ENCODE assay signal across 8 mouse cellular contexts in the genomic region with DNA sequence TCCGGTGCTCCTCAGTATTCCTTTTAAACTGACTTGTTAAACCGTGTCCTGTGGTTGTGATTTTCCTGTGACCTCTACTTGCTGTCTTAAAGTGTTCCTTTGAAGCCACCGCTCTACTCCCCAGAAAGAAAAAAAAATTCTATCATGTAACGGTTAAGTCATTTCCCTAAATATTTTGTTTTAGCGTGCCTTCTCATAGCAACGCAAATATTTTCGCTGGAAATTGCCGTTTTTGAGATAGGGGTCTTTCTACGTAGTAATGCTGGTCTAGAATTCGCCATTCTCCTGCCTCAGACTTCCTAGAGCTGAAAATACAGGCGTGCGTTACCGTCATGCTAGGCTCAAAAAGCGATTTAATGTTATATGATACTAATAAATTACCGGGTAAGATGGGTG. TPM values are rescaled to one million over a fixed set of nuclear protein-coding genes. Genes with fewer than 3 reads are reported as not detected.
A peak's percentile ranks its signal among the peaks of the same experiment; 100 is the strongest.
DNase-seq lines count a peak whose midpoint lies in the region; ATAC-seq and TF ChIP-seq lines count a peak whose summit lies in the region.

No protein-coding gene starts in this region.

- peak; percentile 9 for ATAC-seq in hindbrain, embryonic 16.5 days
- peak; percentile 4 for ATAC-seq in midbrain, postnatal 0 days (ENCODE audit: low FRiP score)

- H3K4me1 ChIP-seq in embryonic facial prominence, embryonic 10.5 days, result peaks cover 9% of the 10 kb centered on the region
- peaks cover 7% of the 10 kb centered on the region for H3K4me1 ChIP-seq in hindbrain, embryonic 16.5 days (ENCODE audit: control insufficient read depth, insufficient read depth, low read depth, low read length)
- H3K4me1 ChIP-seq in midbrain, postnatal 0 days (ENCODE audit: insufficient read depth, low read length), result no peaks in the 10 kb centered on the region; the same call in 1 of the 2 replicates

- no peaks in the 10 kb centered on the region for H3K36me3 ChIP-seq in embryonic facial prominence, embryonic 10.5 days (replicated peaks)
- H3K36me3 ChIP-seq in hindbrain, embryonic 16.5 days (ENCODE audit: control insufficient read depth, insufficient read depth, low read length), result no peaks in the 10 kb centered on the region
- no peaks in the 10 kb centered on the region for H3K36me3 ChIP-seq in midbrain, postnatal 0 days (ENCODE audit: insufficient read depth, low read length)

- TF ChIP-seq CTCF in left cerebral cortex, adult 2 months (IDR thresholded peaks at IDR 0.05), result no peak
- no peak for TF ChIP-seq CTCF in midbrain, postnatal 0 days (IDR thresholded peaks at IDR 0.05)

- H3K4me3 ChIP-seq in left cerebral cortex, adult 2 months, result peak overlapping the region; percentile 86
- H3K4me3 ChIP-seq in embryonic facial prominence, embryonic 10.5 days, result peak overlapping the region; percentile 93
- H3K4me3 ChIP-seq in hindbrain, embryonic 16.5 days (ENCODE audit: low read length), result peak overlapping the region; percentile 93
- peak overlapping the region; percentile 81 for H3K4me3 ChIP-seq in midbrain, postnatal 0 days (ENCODE audit: low read depth, low read length)

- 5% methylated on average over 15 of the region's 15 CpGs for WGBS in embryonic facial prominence, embryonic 10.5 days
- 6% methylated on average over 15 of the region's 15 CpGs for WGBS in hindbrain, embryonic 16.5 days
- 5% methylated on average over 15 of the region's 15 CpGs for WGBS in midbrain, postnatal 0 days

- H3K27me3 ChIP-seq in embryonic facial prominence, embryonic 10.5 days (replicated peaks; ENCODE audit: low read depth, poor library complexity, severe bottlenecking), result no peaks in the 10 kb centered on the region
- no peaks in the 10 kb centered on the region for H3K27me3 ChIP-seq in hindbrain, embryonic 16.5 days (replicated peaks; ENCODE audit: control insufficient read depth, insufficient read depth, low read length)
- H3K27me3 ChIP-seq in midbrain, postnatal 0 days (ENCODE audit: insufficient read depth, low read length), result no peaks in the 10 kb centered on the region

- intact Hi-C loops in left cerebral cortex, adult 2 months (cut with DNase I), result loop anchor here (2.0 kb wide), 1 partner anchor 88 kb away; the partner anchor contains the start of genes Ccdc58 and Fam162a
- intact Hi-C loops in left cerebral cortex, postnatal 10 days (cut with DNase I), result no loop called here

- H3K27ac ChIP-seq in left cerebral cortex, adult 2 months, result peak overlapping the region; percentile 96
- H3K27ac ChIP-seq in embryonic facial prominence, embryonic 10.5 days (replicated peaks), result peak overlapping the region; percentile 98
- peak overlapping the region; percentile 99 for H3K27ac ChIP-seq in hindbrain, embryonic 16.5 days (ENCODE audit: low read depth, low read length)
- peak overlapping the region; percentile 97 for H3K27ac ChIP-seq in midbrain, postnatal 0 days (ENCODE audit: low read depth, low read length)

- H3K9me3 ChIP-seq in embryonic facial prominence, embryonic 10.5 days, result 0 out of 2 replicates have a peak, but pooled peaks cover 3% of the 10 kb centered on the region
- H3K9me3 ChIP-seq in hindbrain, embryonic 16.5 days (ENCODE audit: control insufficient read depth, low read length), result no peaks in the 10 kb centered on the region
- no peaks in the 10 kb centered on the region for H3K9me3 ChIP-seq in midbrain, postnatal 0 days (ENCODE audit: low read length)

- peak overlapping the region; percentile 94 for H3K9ac ChIP-seq in hindbrain, embryonic 16.5 days (ENCODE audit: low read depth, low read length)
- H3K9ac ChIP-seq in midbrain, postnatal 0 days (replicated peaks; ENCODE audit: low read length, poor library complexity, severe bottlenecking), result peak overlapping the region; percentile 91

- no peak for DNase-seq in left cerebral cortex, adult 2 months (ENCODE audit: extremely low spot score in 1 of 2, low spot score in 2 of 2)
- no peak for DNase-seq in left cerebral cortex, postnatal 10 days (ENCODE audit: extremely low spot score in 1 of 2, low spot score in 2 of 2)
- DNase-seq in embryonic facial prominence, embryonic 10.5 days (ENCODE audit: low spot score), result no peak
- no peak for DNase-seq in midbrain, postnatal 0 days (ENCODE audit: low spot score)
- no peak for DNase-seq in adrenal gland, postnatal 36 days
- no peak for DNase-seq in left cerebral cortex, adult 11 months (ENCODE audit: low spot score)
- no peak for DNase-seq in spleen, postnatal 14 days (ENCODE audit: low spot score in 2 of 2)

- peak overlapping the region; percentile 73 for H3K4me2 ChIP-seq in hindbrain, embryonic 16.5 days (ENCODE audit: low read length)
- H3K4me2 ChIP-seq in midbrain, postnatal 0 days (ENCODE audit: low read depth, low read length, poor library complexity, severe bottlenecking), result peak overlapping the region; percentile 58

RNA-seq across cellular contexts. Expression of gene Kpna1, which starts 4.0 kb away (rescaled TPM):
- total RNA-seq in left cerebral cortex, adult 2 months (2021), result 100 to 1,000 TPM; 132 to 157 TPM
- total RNA-seq in left cerebral cortex, postnatal 10 days (2021), result 100 to 1,000 TPM in 1 of 2 experiments, 10 to 100 TPM in 1; 92.4 to 104 TPM
- 66.8 and 69.4 TPM in 2 replicates for polyA plus RNA-seq in embryonic facial prominence, embryonic 10.5 days (2016; fragmentation: Nextera tagmentation; extraction: Ambion mirVana)
- polyA plus RNA-seq in hindbrain, embryonic 16.5 days (2015; fragmentation: Nextera tagmentation; extraction: Ambion mirVana), result 64.3 and 80.6 TPM in 2 replicates
- 68.5 and 84.4 TPM in 2 replicates for total RNA-seq in midbrain, postnatal 0 days (2014; rRNA removed)
- 56.0 and 61.6 TPM in 2 replicates for polyA plus RNA-seq in midbrain, postnatal 0 days (2015; fragmentation: Nextera tagmentation; extraction: Ambion mirVana)
- 10 to 100 TPM; 70.0 to 85.0 TPM for total RNA-seq in adrenal gland, postnatal 36 days (2021)

RNA-seq across cellular contexts. Expression of gene Dtx3l, which starts 43.6 kb away (rescaled TPM):
- 1 to 10 TPM; 3.5 to 3.6 TPM for total RNA-seq in left cerebral cortex, adult 2 months (2021)
- total RNA-seq in left cerebral cortex, postnatal 10 days (2021), result 1 to 10 TPM; 1.8 to 2.1 TPM
- 2.3 and 2.8 TPM in 2 replicates for polyA plus RNA-seq in embryonic facial prominence, embryonic 10.5 days (2016; fragmentation: Nextera tagmentation; extraction: Ambion mirVana)
- polyA plus RNA-seq in hindbrain, embryonic 16.5 days (2015; fragmentation: Nextera tagmentation; extraction: Ambion mirVana), result 1.4 and 1.5 TPM in 2 replicates
- 1.9 and 2.3 TPM in 2 replicates for total RNA-seq in midbrain, postnatal 0 days (2014; rRNA removed)
- polyA plus RNA-seq in midbrain, postnatal 0 days (2015; fragmentation: Nextera tagmentation; extraction: Ambion mirVana), result 0.93 and 1.2 TPM in 2 replicates
- 10 to 100 TPM in 1 of 2 experiments, 1 to 10 TPM in 1; 9.1 to 10.9 TPM for total RNA-seq in adrenal gland, postnatal 36 days (2021)

RNA-seq across cellular contexts. Expression of gene Parp9, which starts 44.2 kb away (rescaled TPM):
- total RNA-seq in left cerebral cortex, adult 2 months (2021), result 1 to 10 TPM; 2.3 to 3.9 TPM
- total RNA-seq in left cerebral cortex, postnatal 10 days (2021), result 1 to 10 TPM; 1.7 to 2.9 TPM
- 2.1 and 2.5 TPM in 2 replicates for polyA plus RNA-seq in embryonic facial prominence, embryonic 10.5 days (2016; fragmentation: Nextera tagmentation; extraction: Ambion mirVana)
- polyA plus RNA-seq in hindbrain, embryonic 16.5 days (2015; fragmentation: Nextera tagmentation; extraction: Ambion mirVana), result 1.8 and 2.2 TPM in 2 replicates
- total RNA-seq in midbrain, postnatal 0 days (2014; rRNA removed), result 3.0 and 4.3 TPM in 2 replicates
- 1.9 and 3.3 TPM in 2 replicates for polyA plus RNA-seq in midbrain, postnatal 0 days (2015; fragmentation: Nextera tagmentation; extraction: Ambion mirVana)
- total RNA-seq in adrenal gland, postnatal 36 days (2021), result 10 to 100 TPM; 15.0 to 16.2 TPM

RNA-seq across cellular contexts. Expression of gene Wdr5b, which starts 58.5 kb away (rescaled TPM):
- total RNA-seq in left cerebral cortex, adult 2 months (2021), result 1 to 10 TPM; 4.4 to 4.7 TPM
- 1 to 10 TPM; 4.7 to 5.7 TPM for total RNA-seq in left cerebral cortex, postnatal 10 days (2021)
- polyA plus RNA-seq in embryonic facial prominence, embryonic 10.5 days (2016; fragmentation: Nextera tagmentation; extraction: Ambion mirVana), result 7.8 and 8.7 TPM in 2 replicates
- 10.2 and 11.9 TPM in 2 replicates for polyA plus RNA-seq in hindbrain, embryonic 16.5 days (2015; fragmentation: Nextera tagmentation; extraction: Ambion mirVana)
- total RNA-seq in midbrain, postnatal 0 days (2014; rRNA removed), result 5.8 and 9.3 TPM in 2 replicates
- 6.1 and 6.6 TPM in 2 replicates for polyA plus RNA-seq in midbrain, postnatal 0 days (2015; fragmentation: Nextera tagmentation; extraction: Ambion mirVana)
- 1 to 10 TPM; 4.2 TPM for total RNA-seq in adrenal gland, postnatal 36 days (2021)
